Mouse (Mus musculus) CH12.LX (cell line): ENCODE data around the gene Kif13a. TPM values are rescaled to one million over a fixed set of nuclear protein-coding genes. Genes with fewer than 3 reads are reported as not detected.

Experiments
- DNase-seq: peaks from one replicate; pipeline ENCODE4 v3.0.0-alpha.2; 2013; ENCODE audit errors: extremely low read depth
- H3K27ac ChIP-seq: 2 replicates; pipeline ENCODE4 v1.5.1; 2012; ENCODE audit warnings: low read depth, mild to moderate bottlenecking, control low read depth, moderate library complexity; ENCODE audit not compliant: insufficient read depth
- H3K27me3 ChIP-seq: replicated peaks from 2 replicates; pipeline ENCODE3; 2012; ENCODE audit warnings: inconsistent platforms
- H3K36me3 ChIP-seq, 2 experiments: replicated peaks in 1 of 2; 2 replicates each; pipeline versions ENCODE3 to v1.6.1; 2012; ENCODE audit warnings: inconsistent platforms in 1 of 2, low read length in 1 of 2, mild to moderate bottlenecking in 1 of 2, mixed read lengths in 1 of 2, moderate library complexity in 1 of 2; ENCODE audit not compliant: control insufficient read depth in 1 of 2, insufficient read depth in 1 of 2
- H3K4me1 ChIP-seq, 2 experiments: 2 replicates each; pipeline ENCODE4 v1.6.1; 2012; ENCODE audit warnings: inconsistent platforms in 1 of 2, moderate library complexity in 1 of 2; ENCODE audit not compliant: insufficient read depth in 2 of 2, control insufficient read depth in 1 of 2
- H3K4me2 ChIP-seq: 2 replicates; pipeline ENCODE4 v1.6.1; 2012; ENCODE audit warnings: low read depth, mild to moderate bottlenecking, control low read depth; ENCODE audit not compliant: poor library complexity, insufficient read depth, severe bottlenecking
- H3K4me3 ChIP-seq, 3 experiments: fragments of 150-350 bp in 1 of 3; sonication (generic) in 1 of 3; replicated peaks in 1 of 3; 2 replicates each; pipeline versions ENCODE3 to v1.5.1; 2011 to 2012; ENCODE audit warnings: low read depth in 2 of 3, low read length in 2 of 3, mild to moderate bottlenecking in 2 of 3, moderate library complexity in 2 of 3, control low read depth in 1 of 3, improper control_type of control experiment in 1 of 3, inconsistent platforms in 1 of 3, mixed read lengths in 1 of 3; ENCODE audit not compliant: poor library complexity in 1 of 3
- H3K79me2 ChIP-seq: replicated peaks from 2 replicates; pipeline ENCODE4 v1.6.1; 2012; ENCODE audit warnings: mild to moderate bottlenecking, moderate library complexity; ENCODE audit not compliant: control insufficient read depth, poor library complexity, insufficient read depth, severe bottlenecking; ENCODE audit errors: extremely low read depth
- H3K9ac ChIP-seq: 2 replicates; pipeline ENCODE4 v1.6.1; 2012; ENCODE audit warnings: low read depth, mild to moderate bottlenecking, control low read depth, moderate library complexity; ENCODE audit not compliant: insufficient read depth
- H3K9me3 ChIP-seq: replicated peaks from 2 replicates; pipeline ENCODE3; 2012; ENCODE audit warnings: low read length, inconsistent platforms, mixed read lengths
- CHD1 ChIP-seq: IDR thresholded peaks from 2 replicates; pipeline ENCODE4 v1.6.1; 2012; ENCODE audit warnings: low read depth, low read length, improper control_type of control experiment, inconsistent platforms
- CTCF ChIP-seq, 2 experiments: IDR thresholded peaks in 1 of 2; conservative IDR thresholded peaks in 1 of 2; 2 replicates each; pipeline ENCODE4 v1.5.1; 2011 to 2012; ENCODE audit warnings: low read depth in 2 of 2, low read length in 2 of 2, improper control_type of control experiment in 1 of 2, inconsistent platforms in 1 of 2, mild to moderate bottlenecking in 1 of 2, moderate library complexity in 1 of 2
- E2F4 ChIP-seq: IDR thresholded peaks from 2 replicates; pipeline ENCODE4 v1.6.1; 2011; ENCODE audit warnings: low read depth, low read length, improper control_type of control experiment; ENCODE audit not compliant: insufficient replicate concordance
- ELF1 ChIP-seq: IDR thresholded peaks from 2 replicates; pipeline ENCODE4 v1.6.1; 2014; ENCODE audit warnings: low read depth, mild to moderate bottlenecking, inconsistent platforms, low read length, improper control_type of control experiment
- ETS1 ChIP-seq: conservative IDR thresholded peaks from 2 replicates; pipeline ENCODE4 v1.6.1; 2012; ENCODE audit warnings: low read depth, mild to moderate bottlenecking, inconsistent platforms, low read length, improper control_type of control experiment, moderate library complexity
- JUN ChIP-seq: IDR thresholded peaks from 2 replicates; pipeline ENCODE4 v1.6.1; 2011; ENCODE audit warnings: low read depth, mild to moderate bottlenecking, low read length, improper control_type of control experiment, moderate library complexity; ENCODE audit not compliant: insufficient read depth
- MAFK ChIP-seq: IDR thresholded peaks from 2 replicates; pipeline ENCODE4 v1.6.1; 2011; ENCODE audit warnings: low read length, improper control_type of control experiment; ENCODE audit not compliant: insufficient replicate concordance
- MEF2A ChIP-seq: IDR thresholded peaks from 2 replicates; pipeline ENCODE4 v1.6.1; 2014; ENCODE audit warnings: low read depth, mild to moderate bottlenecking, inconsistent platforms, low read length, improper control_type of control experiment, borderline replicate concordance
- POLR2A ChIP-seq: IDR thresholded peaks from 2 replicates; pipeline ENCODE4 v1.6.1; 2011; ENCODE audit warnings: low read depth, mild to moderate bottlenecking, improper control_type of control experiment, low read length
- POLR2AphosphoS2 ChIP-seq: IDR thresholded peaks from 2 replicates; pipeline ENCODE4 v1.6.1; 2011; ENCODE audit warnings: low read depth, low read length, improper control_type of control experiment
- SMC3 ChIP-seq: IDR thresholded peaks from 2 replicates; pipeline ENCODE4 v1.6.1; 2011; ENCODE audit warnings: low read depth, low read length, improper control_type of control experiment
- TCF12 ChIP-seq: IDR thresholded peaks from 2 replicates; pipeline ENCODE4 v1.6.1; 2014; ENCODE audit warnings: low read depth, mild to moderate bottlenecking, inconsistent platforms, low read length, improper control_type of control experiment
- UBTF ChIP-seq: IDR thresholded peaks from 2 replicates; pipeline ENCODE4 v1.6.1; 2012; ENCODE audit warnings: low read depth, mild to moderate bottlenecking, inconsistent platforms, low read length, improper control_type of control experiment, moderate library complexity
- USF1 ChIP-seq: IDR thresholded peaks from 2 replicates; pipeline ENCODE4 v1.6.1; 2014; ENCODE audit warnings: low read depth, mild to moderate bottlenecking, inconsistent platforms, low read length, improper control_type of control experiment
- USF2 ChIP-seq: conservative IDR thresholded peaks from 2 replicates; pipeline ENCODE4 v1.6.1; 2011; ENCODE audit warnings: low read depth, low read length, improper control_type of control experiment
- ZC3H11A ChIP-seq: IDR thresholded peaks from 2 replicates; pipeline ENCODE4 v1.6.1; 2012; ENCODE audit warnings: low read depth, mild to moderate bottlenecking, inconsistent platforms, low read length, improper control_type of control experiment
- ZNF384 ChIP-seq: IDR thresholded peaks from 2 replicates; pipeline ENCODE4 v1.6.1; 2012; ENCODE audit warnings: low read depth, low read length, improper control_type of control experiment, inconsistent platforms
- dilution Hi-C: fragments of 300-500 bp; cut with MboI; formaldehyde crosslinking; loops from 2 replicates; pipeline ENCODE4 v1.14.3; 2020; ENCODE audit warnings: low sequenced_read_pairs; ENCODE audit not compliant: extremely low pct_unique_long_range_greater_than_20kb, extremely low pct_ligation_motif_present
- in situ Hi-C: fragments of 300-500 bp; cut with MboI; formaldehyde crosslinking; loops from 3 replicates; pipeline ENCODE4 v1.14.3; 2019; ENCODE audit warnings: low sequenced_read_pairs, low pct_ligation_motif_present, low pct_unique_long_range_greater_than_20kb, mixed read lengths
- polyA plus RNA-seq: library from polyadenylated mRNA; unstranded; fragments of >175 nt; gene quantifications from 2 replicates; pipeline ENCODE4 v1.2.1, GENCODE M21; 2012; ENCODE audit warnings: low read depth; ENCODE audit not compliant: insufficient read length
- total RNA-seq, 2 experiments: library from RNA; depleted of rRNA; stranded (reverse); fragments of 300-350 nt in 1 of 2; fragments of >200 nt in 1 of 2; gene quantifications; 2 replicates each; pipeline ENCODE4 v1.2.3; 2012 to 2014

Kif13a gene
- total and polyA plus RNA-seq, 3 experiments = not detected

DNA sequence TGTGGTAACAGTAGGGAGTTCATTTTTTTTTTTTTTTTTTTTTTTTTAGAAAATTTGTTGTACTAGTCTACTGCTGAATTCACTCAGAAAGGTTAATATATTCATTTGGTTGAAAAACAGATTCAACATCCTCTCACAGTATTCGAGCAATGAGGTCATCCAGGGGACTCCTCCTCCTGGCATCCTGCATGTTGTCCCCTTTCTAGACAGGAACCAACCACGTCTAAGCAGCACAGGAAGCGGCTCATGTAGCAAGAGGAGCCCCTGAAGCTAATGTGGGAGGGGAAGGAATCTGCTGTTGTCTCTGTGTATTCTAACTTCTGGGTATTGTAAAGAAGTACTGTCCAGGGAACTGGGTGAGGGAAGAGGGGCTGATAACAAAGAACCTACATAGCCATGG, 18.4 kb upstream of the Kif13a start:
- Histone ChIP-seq H3K4me1 (peaks cover 2 to 14% of the 10 kb centered on the region in 2 experiments; a peak in 1 of 4 replicates), H3K9ac (no peak overlapping the region), H3K4me2 (no peak overlapping the region), H3K27me3 (no peaks in the 10 kb centered on the region), H3K79me2 (no peaks in the 10 kb centered on the region), H3K36me3 (no peaks in the 10 kb centered on the region), H3K9me3 (peaks cover 2% of the 10 kb centered on the region), H3K4me3 (no peak overlapping the region), H3K27ac (no peak overlapping the region)
- in situ Hi-C loops = no loop called here
- dilution Hi-C loops = no loop called here
- TF ChIP-seq UBTF (no peak), JUN (no peak), ETS1 (no peak), ZNF384 (no peak), CHD1 (no peak), CTCF (conservative IDR thresholded peaks at IDR 0.05 in 1 of 2, IDR thresholded peaks at IDR 0.05 in 1 of 2; ENCODE audit: low read depth in 2 of 2, low read length in 2 of 2) (no peak), ELF1 (no peak), SMC3 (no peak), TCF12 (no peak)
- no peak for DNase-seq

DNA sequence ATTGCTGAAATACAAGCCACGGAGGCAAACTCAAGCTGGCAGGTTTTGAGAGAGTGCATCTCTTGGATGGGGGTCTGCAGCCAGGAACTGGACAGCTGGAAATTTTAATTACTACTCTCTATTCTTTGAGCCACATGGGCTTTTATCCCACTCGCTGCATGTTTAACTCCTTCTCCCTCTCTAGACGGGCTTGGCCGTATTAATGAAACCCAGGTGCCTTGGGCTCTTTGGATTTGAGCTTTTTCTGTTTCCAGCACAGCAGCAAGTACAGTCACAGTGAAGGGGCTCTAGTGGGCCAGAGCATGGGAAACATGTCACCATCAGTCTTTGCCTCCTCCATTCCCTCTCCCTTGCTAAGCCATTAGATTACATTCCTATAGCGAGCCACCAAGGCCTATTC, 16.4 kb upstream of the Kif13a start:
- TF ChIP-seq ZC3H11A = no peak
- TF ChIP-seq E2F4 = no peak
- no peak for TF ChIP-seq POLR2AphosphoS2
- no peak for TF ChIP-seq MAFK
- no peak for TF ChIP-seq USF1
- no peak for TF ChIP-seq POLR2A
- TF ChIP-seq JUN = no peak
- no peak for TF ChIP-seq MEF2A
- TF ChIP-seq USF2 = no peak
- no peak overlapping the region for H3K4me2 ChIP-seq
- no peaks in the 10 kb centered on the region for H3K36me3 ChIP-seq
- H3K9me3 ChIP-seq = peaks cover 2% of the 10 kb centered on the region
- DNase-seq = no peak
- dilution Hi-C loops = no loop called here
- no peaks in the 10 kb centered on the region for H3K27me3 ChIP-seq
- H3K79me2 ChIP-seq = no peaks in the 10 kb centered on the region
- in situ Hi-C loops = no loop called here
- H3K4me1 ChIP-seq = peaks cover 2 to 14% of the 10 kb centered on the region in 2 experiments; a peak in 1 of 4 replicates
- H3K4me3 ChIP-seq = no peak overlapping the region
- no peak overlapping the region for H3K9ac ChIP-seq
- H3K27ac ChIP-seq = no peak overlapping the region
